Mouse (Mus musculus) heart, embryonic 13.5 days (tissue): ENCODE data around the gene Mid1. TPM values are rescaled to one million over a fixed set of nuclear protein-coding genes. Genes with fewer than 3 reads are reported as not detected.
"Not testable (repeated sequence)": the region's sequence is repeated elsewhere in the genome, so short reads cannot be mapped to it uniquely, and the experiment has no call there.

Experiments used
- ATAC-seq: fragments of 200-750 bp; cut with Nextera tagmentation; 2 replicates; pipeline ENCODE4 v1.8.0; 2017; ENCODE audit warnings: moderate TSS enrichment; ENCODE audit not compliant: insufficient number of reproducible peaks, low FRiP score, low TSS enrichment; ENCODE audit errors: extremely low read depth
- H3K27ac ChIP-seq: fragments of 300-500 bp; sonication (generic); replicated peaks from 2 replicates; pipeline ENCODE4 v1.5.1; 2015; ENCODE audit warnings: moderate library complexity, mild to moderate bottlenecking, inconsistent platforms
- H3K27me3 ChIP-seq: fragments of 300-500 bp; sonication (generic); replicated peaks from 2 replicates; pipeline ENCODE4 v1.6.1; 2015; ENCODE audit warnings: mild to moderate bottlenecking, inconsistent platforms
- H3K36me3 ChIP-seq: fragments of 300-500 bp; sonication (generic); 2 replicates; pipeline ENCODE4 v1.6.1; 2015; ENCODE audit warnings: mild to moderate bottlenecking, inconsistent platforms
- H3K4me1 ChIP-seq: fragments of 300-500 bp; sonication (generic); 2 replicates; pipeline ENCODE4 v1.6.1; 2015; ENCODE audit warnings: inconsistent platforms
- H3K4me2 ChIP-seq: fragments of 300-500 bp; sonication (generic); 2 replicates; pipeline ENCODE4 v1.6.1; 2015; ENCODE audit warnings: inconsistent platforms, mild to moderate bottlenecking, moderate library complexity
- H3K4me3 ChIP-seq: fragments of 300-500 bp; sonication (generic); 2 replicates; pipeline ENCODE4 v1.5.1; 2015; ENCODE audit warnings: moderate library complexity, mild to moderate bottlenecking, inconsistent platforms
- H3K9ac ChIP-seq: fragments of 300-500 bp; sonication (generic); 2 replicates; pipeline ENCODE4 v1.6.1; 2015; ENCODE audit warnings: inconsistent platforms, mild to moderate bottlenecking, moderate library complexity
- H3K9me3 ChIP-seq: fragments of 300-500 bp; sonication (generic); 2 replicates; pipeline ENCODE4 v1.6.1; 2016; ENCODE audit warnings: inconsistent platforms
- WGBS: fragments of 180-500 bp; shearing (Covaris S2); methylation state at CpG from one replicate; pipeline ENCODE4 v1.1.7; 2015; ENCODE audit warnings: mixed read lengths; 5-methylcytosine and 5-hydroxymethylcytosine counted together
- polyA plus RNA-seq: library from polyadenylated mRNA; unstranded; fragments of >200 nt; fragmentation: Nextera tagmentation; extraction: Ambion mirVana; gene quantifications from 2 replicates; pipeline ENCODE4 v1.2.1, GENCODE M21; 2015

The Mid1 gene
- polyA plus RNA-seq, 1 experiment from 2014 or later = 7.2 TPM

DNA sequence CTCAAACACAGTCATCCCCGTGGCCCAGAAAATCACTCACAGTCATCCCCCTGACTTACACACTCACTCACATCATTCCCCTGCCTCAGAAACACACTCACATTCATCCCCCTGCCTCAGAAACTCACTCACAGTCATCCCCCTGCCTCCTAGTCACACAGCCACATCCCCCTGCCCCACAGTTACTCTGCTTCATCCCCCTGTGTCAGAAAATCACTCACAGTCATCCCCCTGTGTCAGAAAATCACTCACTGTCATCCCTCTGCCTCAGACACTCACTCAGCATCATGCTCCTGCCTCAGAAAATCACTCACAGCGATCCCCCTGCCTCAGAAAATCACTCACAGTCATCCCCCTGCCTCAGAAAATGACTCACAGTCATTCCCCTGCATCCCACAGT is 319.2 kb downstream of the Mid1 start:
- H3K27ac ChIP-seq, H3K36me3 ChIP-seq, H3K4me2 ChIP-seq, H3K4me1 ChIP-seq, ATAC-seq, H3K4me3 ChIP-seq, H3K27me3 ChIP-seq, H3K9ac ChIP-seq: not testable (repeated sequence)
- 58% methylated on average over 2 of the region's 2 CpGs for WGBS
- peaks cover 42% of the 10 kb centered on the region for H3K9me3 ChIP-seq

- H3K27me3 ChIP-seq, ATAC-seq, H3K4me2 ChIP-seq, H3K36me3 ChIP-seq, H3K4me1 ChIP-seq, H3K4me3 ChIP-seq, H3K9ac ChIP-seq, H3K27ac ChIP-seq: not testable (repeated sequence)
- WGBS = 45% methylated on average over 5 of the region's 5 CpGs
- H3K9me3 ChIP-seq = peaks cover 47% of the 10 kb centered on the region
These were observed 319.8 kb downstream of the Mid1 start for GRCm38 (mm10) chrX:170004793-170005192.

- H3K9ac ChIP-seq, H3K4me1 ChIP-seq, H3K27ac ChIP-seq, ATAC-seq, H3K27me3 ChIP-seq, H3K4me3 ChIP-seq, H3K36me3 ChIP-seq, H3K4me2 ChIP-seq: not testable (repeated sequence)
- H3K9me3 ChIP-seq = peaks cover 49% of the 10 kb centered on the region
- WGBS = 37% methylated on average over 13 of the region's 13 CpGs
These were observed 320.2 kb downstream of the Mid1 start for GRCm38 (mm10) chrX:170005194-170005593.

DNA sequence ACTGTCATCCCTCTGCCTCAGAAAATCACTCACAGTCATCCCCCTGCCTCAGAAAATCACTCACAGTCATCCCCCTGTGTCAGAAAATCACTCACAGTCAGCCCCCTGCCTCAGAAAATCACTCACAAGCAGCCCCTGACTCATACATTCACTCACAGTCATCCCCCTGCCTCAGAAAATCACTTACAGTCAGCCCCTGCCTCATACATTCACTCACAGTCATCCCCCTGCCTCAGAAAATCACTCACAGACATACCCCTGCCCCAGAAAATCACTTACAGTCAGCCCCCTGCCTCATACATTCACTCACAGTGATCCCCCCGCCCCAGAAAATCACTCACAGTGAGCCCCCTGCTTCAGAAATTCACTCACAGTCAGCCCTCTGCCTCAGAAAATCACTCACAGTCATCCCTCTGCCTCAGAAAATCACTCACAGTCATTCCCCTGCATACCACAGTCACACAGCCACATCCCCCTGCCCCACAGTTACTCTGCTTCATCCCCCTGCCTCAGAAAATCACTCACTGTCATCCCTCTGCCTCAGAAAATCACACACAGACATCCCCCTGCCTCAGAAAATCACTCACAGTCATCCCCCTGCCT is 320.8 kb downstream of the Mid1 start:
- H3K4me1 ChIP-seq, ATAC-seq, H3K27ac ChIP-seq, H3K9ac ChIP-seq, H3K4me3 ChIP-seq, H3K36me3 ChIP-seq, H3K27me3 ChIP-seq, H3K4me2 ChIP-seq: not testable (repeated sequence)
- H3K9me3 ChIP-seq = peaks cover 51% of the 10 kb centered on the region
- 41% methylated on average over 1 of the region's 1 CpGs for WGBS

GRCm38 (mm10) chrX:170006694-170007247 is 321.8 kb downstream of the Mid1 start:
- not testable (repeated sequence) for H3K4me2 ChIP-seq, H3K9ac ChIP-seq, H3K4me1 ChIP-seq, H3K27me3 ChIP-seq, ATAC-seq, H3K27ac ChIP-seq, H3K4me3 ChIP-seq
- Histone ChIP-seq H3K9me3 (peaks cover 54% of the 10 kb centered on the region), H3K36me3 (peaks cover 14% of the 10 kb centered on the region)
- 58% methylated on average over 3 of the region's 3 CpGs for WGBS

- Histone ChIP-seq H3K36me3 (peaks cover 14% of the 10 kb centered on the region), H3K9me3 (peaks cover 54% of the 10 kb centered on the region)
- not testable (repeated sequence) for H3K4me3 ChIP-seq, ATAC-seq, H3K4me1 ChIP-seq, H3K27ac ChIP-seq, H3K9ac ChIP-seq, H3K27me3 ChIP-seq, H3K4me2 ChIP-seq
- 51% methylated on average over 2 of the region's 2 CpGs for WGBS
These were observed 322.6 kb downstream of the Mid1 start for GRCm38 (mm10) chrX:170007375-170008178.

GRCm38 (mm10) chrX:170008179-170008467 is 323.1 kb downstream of the Mid1 start:
- Histone ChIP-seq H3K9me3 (peaks cover 54% of the 10 kb centered on the region), H3K36me3 (peaks cover 14% of the 10 kb centered on the region)
- H3K4me3 ChIP-seq, H3K9ac ChIP-seq, H3K4me2 ChIP-seq, H3K4me1 ChIP-seq, H3K27me3 ChIP-seq, H3K27ac ChIP-seq, ATAC-seq: not testable (repeated sequence)

- H3K27ac ChIP-seq, H3K4me2 ChIP-seq, H3K27me3 ChIP-seq, H3K4me3 ChIP-seq, H3K4me1 ChIP-seq, ATAC-seq, H3K9ac ChIP-seq: not testable (repeated sequence)
- 60% methylated on average over 3 of the region's 3 CpGs for WGBS
- peaks cover 54% of the 10 kb centered on the region for H3K9me3 ChIP-seq
- H3K36me3 ChIP-seq = peaks cover 14% of the 10 kb centered on the region
These were observed 323.6 kb downstream of the Mid1 start for GRCm38 (mm10) chrX:170008584-170008983.

- Histone ChIP-seq H3K4me3 (peak within 1 kb of the TSS; percentile 56), H3K9ac (peak within 1 kb of the TSS; percentile 85), H3K4me2 (peak within 1 kb of the TSS; percentile 49), H3K36me3 (peaks cover 17% of the 10 kb centered on the region), H3K9me3 (peaks cover 49% of the 10 kb centered on the region), H3K27ac (peak within 1 kb of the TSS; percentile 69)
- not testable (repeated sequence) for H3K4me1 ChIP-seq, H3K27me3 ChIP-seq
- WGBS = 69% methylated on average over 117 of the region's 118 CpGs
- peak; percentile 83 for ATAC-seq
These were observed 324.2 kb downstream of the Mid1 start, which contains the start of gene Gm21887 for GRCm38 (mm10) chrX:170009016-170009750. Gm21887 (plus strand) TSS chrX:170009659.

DNA sequence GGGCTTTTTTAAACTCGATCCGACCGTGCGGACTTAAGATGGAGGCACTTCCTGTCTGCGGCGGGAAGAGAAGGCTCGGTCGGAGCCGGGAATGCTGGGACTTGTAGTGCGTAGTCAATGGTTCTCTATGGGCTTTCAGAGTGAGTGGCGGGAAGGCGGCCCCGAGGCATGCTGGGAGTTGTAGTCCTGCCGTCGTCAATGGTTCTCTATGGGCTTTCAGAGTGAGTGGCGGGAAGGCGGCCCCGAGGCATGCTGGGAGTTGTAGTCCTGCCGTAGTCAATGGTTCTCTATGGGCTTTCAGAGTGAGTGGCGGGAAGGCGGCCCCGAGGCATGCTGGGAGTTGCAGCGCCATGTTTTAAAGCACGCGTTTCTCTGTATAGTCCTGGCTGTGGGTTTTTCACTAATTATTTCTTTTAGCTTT is 324.8 kb downstream of the Mid1 start:
- 60% methylated on average over 25 of the region's 25 CpGs for WGBS
- not testable (repeated sequence) for H3K4me2 ChIP-seq, H3K27me3 ChIP-seq, H3K4me1 ChIP-seq
- Histone ChIP-seq H3K27ac (peak overlapping the region; percentile 69), H3K4me3 (peak overlapping the region; percentile 56), H3K9ac (peak overlapping the region; percentile 85), H3K36me3 (peaks cover 17% of the 10 kb centered on the region), H3K9me3 (peaks cover 46% of the 10 kb centered on the region)
- ATAC-seq = peak; percentile 93
